Mouse (Mus musculus) regulatory T cell (primary cell): ENCODE measurements around the gene Pmf1.
"Not testable (repeated sequence)": the region's sequence is repeated elsewhere in the genome, so short reads cannot be mapped to it uniquely, and the experiment has no call there.

Experiments
- in situ Hi-C: fragments of 300-600 bp; cut with MboI, MseI; formaldehyde crosslinking; loops from one replicate; pipeline ENCODE4 v1.15.1; 2025; ENCODE audit warnings: high pct_unique_total_duplicates

Pmf1 gene

GRCm38 (mm10) chr3:88398666-88399065 is 11.5 kb downstream of the Pmf1 start:
- in situ Hi-C loops = no loop called here

GRCm38 (mm10) chr3:88395742-88396141 is 14.4 kb downstream of the Pmf1 start:
- in situ Hi-C loops = no loop called here

GRCm38 (mm10) chr3:88395288-88395687 is 14.8 kb downstream of the Pmf1 start:
- in situ Hi-C loops = no loop called here

- in situ Hi-C loops = no loop called here
Measured at GRCm38 (mm10) chr3:88393776-88394375, 16.3 kb downstream of the Pmf1 start.

DNA sequence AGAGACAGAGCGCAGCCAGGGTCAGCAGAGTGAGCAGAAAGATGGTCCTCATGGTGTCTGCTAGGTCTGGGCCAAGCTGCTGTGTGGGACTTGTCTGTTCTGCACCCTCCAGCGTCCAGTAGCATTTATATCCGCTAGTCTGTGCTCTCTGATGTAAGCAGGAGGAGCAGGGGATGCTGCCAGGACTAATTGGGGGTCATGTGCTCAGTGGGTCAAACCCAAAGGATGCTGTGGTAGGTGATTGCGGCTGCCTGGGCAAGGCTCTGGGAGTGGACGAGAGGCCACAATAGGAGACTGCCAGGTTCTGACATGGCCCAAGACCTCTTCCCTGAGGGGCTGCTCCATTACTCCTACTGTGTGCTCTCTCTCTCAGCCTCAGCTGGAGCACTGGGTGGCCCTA is 25.8 kb downstream of the Pmf1 start, which contains the start of gene Bglap:
Gene Bglap (minus strand): TSS at position 101 of the 400 bp plus-strand sequence.
- in situ Hi-C loops = no loop called here

DNA sequence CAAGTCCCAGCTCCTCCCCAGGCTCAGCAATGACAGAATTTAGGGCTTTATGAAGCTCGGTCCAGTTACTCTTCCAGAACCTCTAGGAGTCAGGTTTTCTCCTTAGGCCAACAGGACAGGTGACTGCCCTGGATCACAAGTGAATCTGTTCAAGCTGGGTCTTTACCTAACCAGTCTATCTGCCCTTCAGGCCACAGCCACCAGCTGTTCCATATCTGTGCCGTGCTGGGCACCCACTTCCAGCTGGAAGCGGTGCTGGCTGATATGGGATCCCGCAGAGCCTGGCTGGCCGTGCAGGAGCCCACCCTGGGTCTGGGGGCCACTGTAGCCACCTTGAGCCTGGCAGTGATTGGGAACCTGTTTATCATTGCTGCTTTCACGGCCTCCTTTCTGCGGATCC is 27.7 kb downstream of the Pmf1 start:
- in situ Hi-C loops = not testable (repeated sequence)

- in situ Hi-C loops = not testable (repeated sequence)
Measured at GRCm38 (mm10) chr3:88381389-88382315, 28.5 kb downstream of the Pmf1 start.

GRCm38 (mm10) chr3:88378599-88378998 is 31.5 kb downstream of the Pmf1 start, which contains the start of gene Bglap2:
Gene Bglap2 (minus strand): TSS chr3:88378699.
- in situ Hi-C loops = not testable (repeated sequence)

GRCm38 (mm10) chr3:88376644-88377043 is 33.5 kb downstream of the Pmf1 start:
- in situ Hi-C loops = not testable (repeated sequence)

DNA sequence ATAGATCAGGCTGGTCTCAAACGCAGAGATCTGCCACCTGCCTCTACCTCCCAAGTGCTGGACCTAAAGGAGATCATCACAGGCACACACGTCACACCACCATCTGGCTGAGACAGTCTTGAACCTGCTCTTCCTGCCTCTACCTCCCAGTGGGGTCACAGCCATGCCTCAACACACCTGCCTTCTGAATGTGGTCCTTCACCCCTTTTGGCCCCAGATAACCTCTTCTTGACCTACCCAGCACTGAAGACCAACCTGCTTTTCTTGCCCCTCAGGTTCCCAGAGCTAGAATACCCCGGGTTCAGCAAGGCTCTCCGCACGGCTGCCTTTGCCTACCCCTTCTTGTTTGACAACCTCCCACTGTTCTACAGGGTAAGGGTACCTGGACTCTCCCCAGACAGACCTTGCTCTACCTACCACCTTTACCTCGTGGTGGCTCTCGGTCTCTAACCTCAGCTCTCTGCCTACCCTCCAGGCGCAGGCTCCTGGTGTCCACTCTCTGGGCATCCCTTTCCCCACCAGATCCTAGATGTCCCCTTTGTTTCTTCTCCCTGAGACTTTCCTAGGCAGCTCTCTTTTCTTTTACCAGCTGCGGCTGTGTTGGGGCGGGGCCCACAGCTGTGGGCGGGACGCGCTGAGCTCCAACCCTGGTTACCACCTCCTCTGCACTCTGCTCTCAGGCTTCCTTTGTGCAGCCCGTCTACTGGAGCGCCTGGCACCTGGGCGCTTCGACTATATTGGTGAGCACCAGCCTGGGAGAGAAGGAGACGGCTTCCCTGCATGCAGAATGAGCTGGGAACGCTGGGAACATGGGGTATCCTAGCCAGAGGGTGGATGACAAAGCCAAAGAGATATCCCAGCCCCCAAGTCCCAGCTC is 34.1 kb downstream of the Pmf1 start:
- in situ Hi-C loops = not testable (repeated sequence)

DNA sequence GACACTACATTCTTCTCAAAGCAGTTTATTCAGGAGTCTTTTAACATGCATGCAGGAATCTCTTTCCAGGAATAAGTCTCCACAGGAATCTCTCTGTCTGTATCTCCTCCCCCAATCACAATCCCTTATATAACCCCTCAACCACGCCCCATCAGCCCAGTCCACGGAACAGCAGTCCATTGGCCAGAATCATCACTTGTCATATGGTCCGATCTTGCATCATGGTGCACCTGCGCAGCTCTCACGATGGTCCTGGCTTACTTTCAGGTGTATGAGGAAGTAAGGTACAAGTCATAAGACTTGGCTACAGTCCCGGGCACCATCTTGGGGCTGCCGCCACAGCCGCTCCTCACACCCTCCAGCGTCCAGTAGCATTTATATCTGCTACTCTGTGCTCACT is 37.5 kb downstream of the Pmf1 start, which contains the start of gene Bglap3:
Gene Bglap3 (minus strand): TSS at position 101 of the 400 bp plus-strand sequence.
- in situ Hi-C loops = not testable (repeated sequence)

DNA sequence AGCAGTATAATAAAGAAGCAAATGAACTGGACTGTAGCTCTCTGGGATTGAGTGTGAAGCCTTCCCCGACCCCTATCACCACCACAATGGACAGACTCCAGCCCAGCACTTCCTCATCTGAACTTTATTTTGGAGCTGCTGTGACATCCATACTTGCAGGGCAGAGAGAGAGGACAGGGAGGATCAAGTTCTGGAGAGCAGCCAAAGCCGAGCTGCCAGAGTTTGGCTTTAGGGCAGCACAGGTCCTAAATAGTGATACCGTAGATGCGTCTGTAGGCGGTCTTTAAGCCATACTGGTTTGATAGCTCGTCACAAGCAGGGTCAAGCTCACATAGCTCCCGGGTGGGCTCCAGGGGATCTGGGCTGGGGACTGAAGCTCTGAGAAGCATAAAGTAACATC is 41.6 kb downstream of the Pmf1 start:
- in situ Hi-C loops = loop anchor here (10.0 kb wide), 1 partner anchor 1366 kb away; no protein-coding TSS in a partner anchor

DNA sequence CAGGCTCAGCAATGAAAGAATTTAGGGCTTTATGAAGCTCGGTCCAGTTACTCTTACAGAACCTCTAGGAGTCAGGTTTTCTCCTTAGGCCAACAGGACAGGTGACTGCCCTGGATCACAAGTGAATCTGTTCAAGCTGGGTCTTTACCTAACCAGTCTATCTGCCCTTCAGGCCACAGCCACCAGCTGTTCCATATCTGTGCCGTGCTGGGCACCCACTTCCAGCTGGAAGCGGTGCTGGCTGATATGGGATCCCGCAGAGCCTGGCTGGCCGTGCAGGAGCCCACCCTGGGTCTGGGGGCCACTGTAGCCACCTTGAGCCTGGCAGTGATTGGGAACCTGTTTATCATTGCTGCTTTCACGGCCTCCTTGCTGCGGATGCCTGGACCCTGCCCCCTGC is 42.6 kb downstream of the Pmf1 start:
- in situ Hi-C loops = loop anchor here (10.0 kb wide), 1 partner anchor 1367 kb away; no protein-coding TSS in a partner anchor

DNA sequence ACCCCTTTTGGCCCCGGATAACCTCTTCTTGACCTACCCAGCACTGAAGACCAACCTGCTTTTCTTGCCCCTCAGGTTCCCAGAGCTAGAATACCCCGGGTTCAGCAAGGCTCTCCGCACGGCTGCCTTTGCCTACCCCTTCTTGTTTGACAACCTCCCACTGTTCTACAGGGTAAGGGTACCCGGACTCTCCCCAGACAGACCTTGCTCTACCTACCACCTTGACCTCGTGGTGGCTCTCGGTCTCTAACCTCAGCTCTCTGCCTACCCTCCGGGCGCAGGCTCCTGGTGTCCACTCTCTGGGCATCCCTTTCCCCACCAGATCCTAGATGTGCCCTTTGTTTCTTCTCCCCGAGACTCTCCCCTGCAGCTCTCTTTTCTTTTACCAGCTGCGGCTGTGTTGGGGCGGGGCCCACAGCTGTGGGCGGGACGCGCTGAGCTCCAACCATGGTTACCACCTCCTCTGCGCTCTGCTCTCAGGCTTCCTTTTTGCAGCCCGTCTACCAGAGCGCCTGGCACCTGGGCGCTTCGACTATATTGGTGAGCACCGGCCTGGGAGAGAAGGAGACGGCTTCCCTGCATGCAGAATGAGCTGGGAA is 43.2 kb downstream of the Pmf1 start:
- in situ Hi-C loops = loop anchor here (10.0 kb wide), 1 partner anchor 1368 kb away; no protein-coding TSS in a partner anchor

- in situ Hi-C loops = loop anchor here (10.0 kb wide), 1 partner anchor 1369 kb away; no protein-coding TSS in a partner anchor
Measured at GRCm38 (mm10) chr3:88365705-88366361, 44.3 kb downstream of the Pmf1 start.

DNA sequence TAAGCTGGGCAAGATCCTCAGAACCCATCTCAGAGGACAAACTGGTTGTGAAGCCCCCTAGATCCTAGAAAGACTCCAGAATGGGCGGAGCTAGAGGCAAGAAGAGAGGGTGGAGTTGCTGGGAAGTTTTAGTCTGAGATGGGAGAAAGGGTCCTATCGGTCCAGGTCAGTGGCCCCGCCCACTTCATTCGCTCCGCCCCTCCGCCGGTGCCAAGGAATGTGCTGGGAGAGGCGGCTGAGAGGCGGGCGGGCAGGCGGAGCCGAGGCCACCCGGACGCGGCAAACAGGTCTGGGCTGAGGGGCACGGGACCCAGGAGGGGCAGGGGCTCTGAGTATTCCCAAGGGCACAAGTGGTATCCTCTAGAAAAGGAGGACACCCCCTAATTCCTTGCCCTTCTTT is 45.8 kb downstream of the Pmf1 start, which contains the start of gene Paqr6:
Gene Paqr6 (plus strand): TSS at position 248 of the 400 bp plus-strand sequence.
- in situ Hi-C loops = loop anchor here (10.0 kb wide), 1 partner anchor 1370 kb away; no protein-coding TSS in a partner anchor

DNA sequence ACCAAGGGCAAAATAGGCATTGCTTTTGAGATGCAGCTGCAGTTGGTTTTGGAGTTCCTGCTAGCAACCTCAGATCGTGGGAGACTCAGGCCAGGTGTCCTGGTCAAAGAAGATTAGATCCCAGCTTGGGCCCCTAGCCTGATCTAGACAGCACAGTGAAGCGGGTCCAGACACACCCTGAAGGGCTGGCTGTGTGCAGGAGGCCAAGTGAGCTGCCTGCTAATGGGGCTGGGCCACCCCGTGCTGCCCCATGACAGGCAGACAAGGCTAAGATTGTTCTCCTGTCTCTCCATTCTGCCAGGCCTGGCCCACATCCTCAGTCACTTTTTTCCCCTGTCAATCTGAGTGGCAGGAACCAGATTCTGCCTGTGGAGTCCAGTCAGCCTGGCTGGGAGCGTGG is 46.4 kb downstream of the Pmf1 start:
- in situ Hi-C loops = loop anchor here (10.0 kb wide), 1 partner anchor 1371 kb away; no protein-coding TSS in a partner anchor

GRCm38 (mm10) chr3:88361612-88362313 is 48.4 kb downstream of the Pmf1 start:
- in situ Hi-C loops = loop anchor here (10.0 kb wide), 1 partner anchor 1373 kb away; no protein-coding TSS in a partner anchor

- in situ Hi-C loops = loop anchor here (10.0 kb wide), 1 partner anchor 1374 kb away; no protein-coding TSS in a partner anchor
Measured at GRCm38 (mm10) chr3:88361096-88361495, 49.0 kb downstream of the Pmf1 start.
